Mouse (Mus musculus): Measurements from ENCODE around the gene Lss. TPM values are rescaled to one million over a fixed set of nuclear protein-coding genes. Genes with fewer than 3 reads are reported as not detected.

Gene Lss
- 0.61 and 2.4 TPM in 2 replicates for total RNA-seq (2015)
- 3.1 and 4.4 TPM in 2 replicates for total RNA-seq (2017)

- ATAC-seq (replicated peaks; ENCODE audit: poor library complexity), result peak; percentile 98
Measured at GRCm38 (mm10) chr10:76531375-76531774, at the start of gene Lss. TSS of gene Lss (plus strand) at chr10:76531588.

- peak; percentile 63 for ATAC-seq (replicated peaks; ENCODE audit: poor library complexity)
Measured at GRCm38 (mm10) chr10:76486302-76486701, 45.1 kb upstream of the Lss start.

GRCm38 (mm10) chr10:76488265-76488664, 43.1 kb upstream of the Lss start:
- ATAC-seq (replicated peaks; ENCODE audit: poor library complexity), result peak; percentile 51

GRCm38 (mm10) chr10:76489205-76489604, 42.2 kb upstream of the Lss start:
- ATAC-seq (replicated peaks; ENCODE audit: poor library complexity), result peak; percentile 50

- peak; percentile 77 for ATAC-seq (replicated peaks; ENCODE audit: poor library complexity)
Measured at GRCm38 (mm10) chr10:76493527-76493926, 37.9 kb upstream of the Lss start.

GRCm38 (mm10) chr10:76495501-76495900, 35.9 kb upstream of the Lss start:
- ATAC-seq (replicated peaks; ENCODE audit: poor library complexity), result no peak

GRCm38 (mm10) chr10:76496366-76496765, 35.0 kb upstream of the Lss start:
- no peak; the same call in 1 of the 2 replicates for ATAC-seq (replicated peaks; ENCODE audit: poor library complexity)

- no peak for ATAC-seq (replicated peaks; ENCODE audit: poor library complexity)
Measured at GRCm38 (mm10) chr10:76497522-76497921, 33.9 kb upstream of the Lss start.

- ATAC-seq (replicated peaks; ENCODE audit: poor library complexity), result no peak
Measured at GRCm38 (mm10) chr10:76504271-76504943, 27.0 kb upstream of the Lss start.

- ATAC-seq (replicated peaks; ENCODE audit: poor library complexity), result no peak
Measured at GRCm38 (mm10) chr10:76505865-76506264, 25.5 kb upstream of the Lss start.

GRCm38 (mm10) chr10:76512965-76513583, 18.3 kb upstream of the Lss start:
- ATAC-seq (replicated peaks; ENCODE audit: poor library complexity), result peak; percentile 100

- ATAC-seq (replicated peaks; ENCODE audit: poor library complexity), result peak; percentile 17
Measured at GRCm38 (mm10) chr10:76530922-76531321, 466 bp upstream of the Lss start.

- no peak for ATAC-seq (replicated peaks; ENCODE audit: poor library complexity)
Measured at GRCm38 (mm10) chr10:76531828-76532227, 440 bp downstream of the Lss start.

- ATAC-seq (replicated peaks; ENCODE audit: poor library complexity), result no peak
Measured at GRCm38 (mm10) chr10:76535526-76535925, 4.1 kb downstream of the Lss start.

GRCm38 (mm10) chr10:76537619-76538018, 6.2 kb downstream of the Lss start:
- ATAC-seq (replicated peaks; ENCODE audit: poor library complexity), result no peak

- ATAC-seq (replicated peaks; ENCODE audit: poor library complexity), result peak; percentile 84
Measured at GRCm38 (mm10) chr10:76541336-76542085, 10.1 kb downstream of the Lss start.

- ATAC-seq (replicated peaks; ENCODE audit: poor library complexity), result peak; percentile 64
Measured at GRCm38 (mm10) chr10:76542636-76543375, 11.4 kb downstream of the Lss start.

GRCm38 (mm10) chr10:76546566-76546965, 15.2 kb downstream of the Lss start:
- ATAC-seq (replicated peaks; ENCODE audit: poor library complexity), result no peak

GRCm38 (mm10) chr10:76548218-76548617, 16.8 kb downstream of the Lss start:
- no peak for ATAC-seq (replicated peaks; ENCODE audit: poor library complexity)

- ATAC-seq (replicated peaks; ENCODE audit: poor library complexity), result peak; percentile 37; the same call in 1 of the 2 replicates
Measured at GRCm38 (mm10) chr10:76550458-76550857, 19.1 kb downstream of the Lss start.

GRCm38 (mm10) chr10:76551556-76551955, 20.2 kb downstream of the Lss start:
- no peak for ATAC-seq (replicated peaks; ENCODE audit: poor library complexity)

Measured in megakaryocyte progenitor cell, adult 5-6 weeks (primary cell).